13 mouse cellular contexts compared by ENCODE assay signal in the genomic region with DNA sequence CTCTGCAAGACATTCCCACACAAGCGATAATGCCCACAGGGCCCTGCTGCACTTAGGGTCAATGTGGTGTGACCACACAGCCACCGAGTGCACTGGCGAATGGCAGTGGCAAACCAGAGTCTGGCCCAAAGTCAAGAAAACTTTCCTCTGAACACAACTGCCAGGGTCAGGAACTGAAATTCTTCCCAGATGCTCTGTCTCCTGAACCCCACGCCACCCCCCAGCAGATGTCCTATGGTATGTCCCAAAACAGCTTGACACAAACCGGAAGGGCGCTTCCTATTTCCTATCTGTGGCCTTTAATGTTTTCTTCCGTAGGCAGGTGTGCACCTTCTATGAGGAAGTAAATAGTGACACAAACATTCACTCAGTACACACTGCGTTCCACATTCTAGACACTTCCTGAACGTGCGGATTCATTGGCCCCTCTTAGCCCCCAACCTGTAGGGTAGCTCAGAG. TPM values are rescaled to one million over a fixed set of nuclear protein-coding genes. Genes with fewer than 3 reads are reported as not detected.
DNase-seq lines count a peak whose midpoint lies in the region; ATAC-seq and TF ChIP-seq lines count a peak whose summit lies in the region.
"Had no signal": no experiment of that assay in that cellular context is flagged by ENCODE, and none has a peak within 500 bp of the region (broad histone marks: within the 10 kb centered on the region; RNA-seq: fewer than 3 reads in every experiment).

No protein-coding gene starts in this region.

- H3K27me3 ChIP-seq in forebrain, embryonic 10.5 days (ENCODE audit: poor library complexity, severe bottlenecking): no peaks in the 10 kb centered on the region
- H3K27me3 ChIP-seq in forebrain, embryonic 16.5 days (replicated peaks; ENCODE audit: control insufficient read depth, insufficient read depth, low read length): no peaks in the 10 kb centered on the region
- no peaks in the 10 kb centered on the region for H3K27me3 ChIP-seq in intestine, postnatal 0 days (replicated peaks; ENCODE audit: control insufficient read depth, insufficient read depth, low read length)
- H3K27me3 ChIP-seq: forebrain, embryonic 15.5 days; neural tube, embryonic 13.5 days had no signal

- peaks cover 70% of the 10 kb centered on the region for H3K4me1 ChIP-seq in forebrain, embryonic 10.5 days
- H3K4me1 ChIP-seq in forebrain, embryonic 16.5 days (replicated peaks; ENCODE audit: control insufficient read depth, insufficient read depth, low read length): peaks cover 18% of the 10 kb centered on the region
- H3K4me1 ChIP-seq in intestine, postnatal 0 days (replicated peaks; ENCODE audit: control insufficient read depth, insufficient read depth, low read length): no peaks in the 10 kb centered on the region

- no peaks in the 10 kb centered on the region for H3K9me3 ChIP-seq in forebrain, embryonic 10.5 days
- no peaks in the 10 kb centered on the region for H3K9me3 ChIP-seq in forebrain, embryonic 16.5 days (ENCODE audit: control insufficient read depth, low read length)
- no peaks in the 10 kb centered on the region for H3K9me3 ChIP-seq in intestine, postnatal 0 days (ENCODE audit: control insufficient read depth)
- H3K9me3 ChIP-seq: forebrain, embryonic 15.5 days; neural tube, embryonic 13.5 days had no signal

- 72% methylated on average over 10 of the region's 10 CpGs for WGBS in forebrain, embryonic 10.5 days
- 93% methylated on average over 10 of the region's 10 CpGs for WGBS in forebrain, embryonic 16.5 days
- 80% methylated on average over 10 of the region's 10 CpGs for WGBS in intestine, postnatal 0 days

- no peak for DNase-seq in forebrain, embryonic 10.5 days (ENCODE audit: extremely low spot score, low spot score)
- DNase-seq in kidney, postnatal 10 days: peak; percentile 52
- DNase-seq in spleen, postnatal 36 days (ENCODE audit: low spot score in 2 of 2): peak; percentile 34 to 41
- DNase-seq in left cerebral cortex, adult 18-20 months (ENCODE audit: low spot score in 2 of 2): no peak
- no peak for DNase-seq in right cerebral cortex, postnatal 36 days (ENCODE audit: low spot score in 2 of 2)
- DNase-seq: cerebellum, postnatal 10 days; heart, postnatal 10 days had no signal

- H3K27ac ChIP-seq in forebrain, embryonic 10.5 days: peak overlapping the region; percentile 91; the same call in 1 of the 2 replicates
- no peak overlapping the region for H3K27ac ChIP-seq in forebrain, embryonic 16.5 days (ENCODE audit: low read length)
- no peak overlapping the region for H3K27ac ChIP-seq in intestine, postnatal 0 days (ENCODE audit: low read depth, low read length)
- H3K27ac ChIP-seq: forebrain, embryonic 15.5 days; layer of hippocampus, adult 2 months; neural tube, embryonic 13.5 days had no signal

- no peak overlapping the region for H3K4me2 ChIP-seq in forebrain, embryonic 16.5 days (ENCODE audit: low read length)
- H3K4me2 ChIP-seq in intestine, postnatal 0 days (replicated peaks; ENCODE audit: low read depth): no peak overlapping the region
- H3K4me2 ChIP-seq: forebrain, embryonic 15.5 days; neural tube, embryonic 13.5 days had no signal

- no peak overlapping the region for H3K9ac ChIP-seq in forebrain, embryonic 16.5 days (replicated peaks; ENCODE audit: low read depth, low read length)
- H3K9ac ChIP-seq in intestine, postnatal 0 days (ENCODE audit: low read depth, low read length): no peak overlapping the region
- H3K9ac ChIP-seq: forebrain, embryonic 15.5 days; neural tube, embryonic 13.5 days had no signal

- no peak for TF ChIP-seq CTCF in intestine, postnatal 0 days (IDR thresholded peaks at IDR 0.05; ENCODE audit: low read depth)

- no peaks in the 10 kb centered on the region for H3K36me3 ChIP-seq in forebrain, embryonic 10.5 days (replicated peaks)
- no peaks in the 10 kb centered on the region for H3K36me3 ChIP-seq in forebrain, embryonic 16.5 days (ENCODE audit: control insufficient read depth, insufficient read depth)
- no peaks in the 10 kb centered on the region for H3K36me3 ChIP-seq in intestine, postnatal 0 days (ENCODE audit: control insufficient read depth, insufficient read depth)
- H3K36me3 ChIP-seq: forebrain, embryonic 15.5 days; neural tube, embryonic 13.5 days had no signal

- no peak overlapping the region for H3K4me3 ChIP-seq in forebrain, embryonic 10.5 days
- H3K4me3 ChIP-seq in forebrain, embryonic 16.5 days (replicated peaks; ENCODE audit: low read length): no peak overlapping the region
- H3K4me3 ChIP-seq in intestine, postnatal 0 days (ENCODE audit: low read depth, low read length): no peak overlapping the region
- H3K4me3 ChIP-seq: forebrain, embryonic 15.5 days; layer of hippocampus, adult 2 months; neural tube, embryonic 13.5 days had no signal

- ATAC-seq in forebrain, embryonic 16.5 days: no peak
- peak; percentile 78 for ATAC-seq in common myeloid progenitor, adult 5-6 weeks (replicated peaks; ENCODE audit: low read depth, poor library complexity, severe bottlenecking)
- no peak for ATAC-seq in intestine, postnatal 0 days
- ATAC-seq: forebrain, embryonic 15.5 days had no signal

RNA-seq across cellular contexts. Expression of gene Cnn3, which starts 40.8 kb away (rescaled TPM):
- polyA plus RNA-seq in forebrain, embryonic 10.5 days (2016; fragmentation: Nextera tagmentation; extraction: Ambion mirVana): 843 and 904 TPM in 2 replicates
- polyA plus RNA-seq in forebrain, embryonic 16.5 days (2015; fragmentation: Nextera tagmentation; extraction: Ambion mirVana): 554 and 700 TPM in 2 replicates
- 43.5 and 51.0 TPM in 2 replicates for total RNA-seq in common myeloid progenitor, adult 5-6 weeks (2017)
- 10 to 100 TPM; 59.8 to 68.9 TPM for total RNA-seq in left cerebral cortex, adult 18-20 months (2021)
- polyA plus RNA-seq in intestine, postnatal 0 days (2015; fragmentation: Nextera tagmentation; extraction: Ambion mirVana): 132 and 135 TPM in 2 replicates

Comparison
In these comparisons a context has a peak if more than half of its experiments do, and no peak if none do; other contexts are left out.
1. DNase-seq: peak in kidney, postnatal 10 days (single experiment) and spleen, postnatal 36 days (2 of 2); none in forebrain, embryonic 10.5 days (single experiment), left cerebral cortex, adult 18-20 months (0 of 2) and right cerebral cortex, postnatal 36 days (0 of 2).